Mouse (Mus musculus): ENCODE results near the gene Rnf115.

GRCm38 (mm10) chr3:96787784-96788183, 60.3 kb downstream of the Rnf115 start:
- no peak for TF ChIP-seq CTCF (IDR thresholded peaks at IDR 0.05)
- no peak for TF ChIP-seq POLR2A (IDR thresholded peaks at IDR 0.05; ENCODE audit: insufficient read depth, low read depth, low read length)

All from heart, adult 2 months (tissue).